ENCODE assay signal across 14 mouse cellular contexts in genomic region chr14:41094114-41094513, GRCm38 (mm10). TPM values are rescaled to one million over a fixed set of nuclear protein-coding genes. Genes with fewer than 3 reads are reported as not detected.
DNase-seq lines count a peak whose midpoint lies in the region; ATAC-seq and TF ChIP-seq lines count a peak whose summit lies in the region.
"Had no signal": no experiment of that assay in that cellular context is flagged by ENCODE, and none has a peak within 500 bp of the region (broad histone marks: within the 10 kb centered on the region; RNA-seq: fewer than 3 reads in every experiment).

No protein-coding gene starts in this region.

- intact Hi-C loops in left cerebral cortex, adult 2 months (cut with DNase I) = no loop called here
- intact Hi-C loops in left cerebral cortex, postnatal 10 days (cut with DNase I) = no loop called here
- intact Hi-C loops in heart, postnatal 36 days (cut with DNase I) = loop anchor here (2.0 kb wide), 1 partner anchor 69 kb away; no protein-coding TSS in a partner anchor

- no peaks in the 10 kb centered on the region for H3K27me3 ChIP-seq in cerebellum, adult 2 months (ENCODE audit: control insufficient read depth, insufficient read depth, low read length)
- no peaks in the 10 kb centered on the region for H3K27me3 ChIP-seq in embryonic facial prominence, embryonic 14.5 days (replicated peaks; ENCODE audit: control insufficient read depth, insufficient read depth, low read length)
- H3K27me3 ChIP-seq: megakaryocyte, embryonic 14.5 days had no signal

- no peak overlapping the region for H3K4me2 ChIP-seq in embryonic facial prominence, embryonic 14.5 days (ENCODE audit: low read depth, low read length)

- no peaks in the 10 kb centered on the region for H3K9me3 ChIP-seq in embryonic facial prominence, embryonic 14.5 days (ENCODE audit: control insufficient read depth, low read length)
- H3K9me3 ChIP-seq: megakaryocyte, embryonic 14.5 days had no signal

- no peaks in the 10 kb centered on the region for H3K36me3 ChIP-seq in embryonic facial prominence, embryonic 14.5 days (ENCODE audit: control insufficient read depth, insufficient read depth, low read length)

- no peak overlapping the region for H3K27ac ChIP-seq in cerebellum, adult 2 months (ENCODE audit: insufficient read depth, low read length)
- H3K27ac ChIP-seq in left cerebral cortex, adult 2 months = no peak overlapping the region
- no peak overlapping the region for H3K27ac ChIP-seq in embryonic facial prominence, embryonic 14.5 days (replicated peaks; ENCODE audit: low read depth, low read length)

- H3K4me1 ChIP-seq in cerebellum, adult 2 months (ENCODE audit: control insufficient read depth, insufficient read depth, low read length) = no peaks in the 10 kb centered on the region
- no peaks in the 10 kb centered on the region for H3K4me1 ChIP-seq in embryonic facial prominence, embryonic 14.5 days (ENCODE audit: control insufficient read depth, insufficient read depth, low read length)
- H3K4me1 ChIP-seq: megakaryocyte, embryonic 14.5 days had no signal

- no peak for TF ChIP-seq POLR2A in cerebellum, adult 2 months (IDR thresholded peaks at IDR 0.05; ENCODE audit: borderline replicate concordance, insufficient read depth, low read length)

- 56% methylated on average over 1 of the region's 1 CpGs for WGBS in cerebellum, adult 2 months
- WGBS in embryonic facial prominence, embryonic 14.5 days = 57% methylated on average over 1 of the region's 1 CpGs

- TF ChIP-seq CTCF in cerebellum, adult 2 months (IDR thresholded peaks at IDR 0.05; ENCODE audit: borderline replicate concordance, insufficient read depth, low read depth, low read length) = peak; percentile 31; the same call in 1 of the 2 replicates
- TF ChIP-seq CTCF in left cerebral cortex, adult 2 months (IDR thresholded peaks at IDR 0.05) = peak; percentile 77

- no peak overlapping the region for H3K4me3 ChIP-seq in cerebellum, adult 2 months (replicated peaks; ENCODE audit: insufficient read depth, low read depth, low read length)
- no peak overlapping the region for H3K4me3 ChIP-seq in left cerebral cortex, adult 2 months
- H3K4me3 ChIP-seq in embryonic facial prominence, embryonic 14.5 days (ENCODE audit: low read depth, low read length) = no peak overlapping the region
- H3K4me3 ChIP-seq: megakaryocyte, embryonic 14.5 days had no signal

- ATAC-seq in embryonic facial prominence, embryonic 14.5 days (ENCODE audit: low read depth) = no peak

- no peak overlapping the region for H3K9ac ChIP-seq in embryonic facial prominence, embryonic 14.5 days (ENCODE audit: low read depth, low read length)

- DNase-seq in cerebellum, adult 2 months = no peak
- no peak for DNase-seq in cerebellum, adult 11-12 months
- DNase-seq in left cerebral cortex, adult 2 months (ENCODE audit: extremely low spot score in 1 of 2, low spot score in 2 of 2) = no peak
- DNase-seq in left cerebral cortex, postnatal 10 days (ENCODE audit: extremely low spot score in 1 of 2, low spot score in 2 of 2) = no peak
- peak; percentile 27 for DNase-seq in ES-CJ7 (ENCODE audit: low read depth, low spot score)
- peak; percentile 17 for DNase-seq in embryonic facial prominence, embryonic 14.5 days (ENCODE audit: low spot score)
- no peak for DNase-seq in spleen, postnatal 4 days (ENCODE audit: low spot score in 2 of 2)
- no peak for DNase-seq in heart, postnatal 36 days
- DNase-seq: kidney, postnatal 10 days; spleen, adult 18-20 months had no signal

RNA-seq across cellular contexts. Expression of gene Mat1a, which starts 10.7 kb away (rescaled TPM):
- polyA plus RNA-seq in cerebellum, adult 2 months (2012; rRNA removed) = not detected in 2 replicates
- total RNA-seq in left cerebral cortex, adult 2 months (2021) = not detected
- total RNA-seq in left cerebral cortex, postnatal 10 days (2021) = not detected
- polyA plus RNA-seq in embryonic facial prominence, embryonic 14.5 days (2014; fragmentation: Nextera tagmentation; extraction: Ambion mirVana) = 0.15 and 0.20 TPM in 2 replicates
- total RNA-seq in heart, postnatal 36 days (2021) = not detected
- total RNA-seq: left cerebral cortex, postnatal 14 days had no signal

RNA-seq across cellular contexts. Expression of gene Dydc1, which starts 21.4 kb away (rescaled TPM):
- not detected in 2 replicates for polyA plus RNA-seq in cerebellum, adult 2 months (2012; rRNA removed)
- not detected for total RNA-seq in left cerebral cortex, adult 2 months (2021)
- total RNA-seq in left cerebral cortex, postnatal 10 days (2021) = not detected
- 0.24 TPM in 1 of 2 replicates, not detected in the other for polyA plus RNA-seq in embryonic facial prominence, embryonic 14.5 days (2014; fragmentation: Nextera tagmentation; extraction: Ambion mirVana)
- not detected for total RNA-seq in heart, postnatal 36 days (2021)
- total RNA-seq: adrenal gland, adult 18-20 months; left cerebral cortex, postnatal 14 days had no signal
- polyA plus RNA-seq: heart, embryonic 16.5 days had no signal

RNA-seq across cellular contexts. Expression of gene Dydc2, which starts 25.1 kb away (rescaled TPM):
- 1.9 and 2.0 TPM in 2 replicates for polyA plus RNA-seq in cerebellum, adult 2 months (2012; rRNA removed)
- 1 to 10 TPM in 1 of 2 experiments, under 1 TPM in 1; 0.75 to 1.2 TPM for total RNA-seq in left cerebral cortex, adult 2 months (2021)
- total RNA-seq in left cerebral cortex, postnatal 10 days (2021) = under 1 TPM; 0.73 to 0.75 TPM
- 0.29 TPM in 1 of 2 replicates, not detected in the other for polyA plus RNA-seq in embryonic facial prominence, embryonic 14.5 days (2014; fragmentation: Nextera tagmentation; extraction: Ambion mirVana)
- total RNA-seq in heart, postnatal 36 days (2021) = not detected
- total RNA-seq: left cerebral cortex, postnatal 14 days had no signal

RNA-seq across cellular contexts. Expression of gene Sftpa1, which starts 37.5 kb away (rescaled TPM):
- polyA plus RNA-seq in cerebellum, adult 2 months (2012; rRNA removed) = not detected in 2 replicates
- not detected for total RNA-seq in left cerebral cortex, adult 2 months (2021)
- not detected for total RNA-seq in left cerebral cortex, postnatal 10 days (2021)
- not detected in 2 replicates for polyA plus RNA-seq in embryonic facial prominence, embryonic 14.5 days (2014; fragmentation: Nextera tagmentation; extraction: Ambion mirVana)
- not detected for total RNA-seq in heart, postnatal 36 days (2021)
- total RNA-seq: left cerebral cortex, postnatal 14 days had no signal

RNA-seq across cellular contexts. Expression of gene Mbl1, which starts 57.1 kb away (rescaled TPM):
- not detected in 2 replicates for polyA plus RNA-seq in cerebellum, adult 2 months (2012; rRNA removed)
- not detected for total RNA-seq in left cerebral cortex, adult 2 months (2021)
- not detected for total RNA-seq in left cerebral cortex, postnatal 10 days (2021)
- not detected in 2 replicates for polyA plus RNA-seq in embryonic facial prominence, embryonic 14.5 days (2014; fragmentation: Nextera tagmentation; extraction: Ambion mirVana)
- total RNA-seq in heart, postnatal 36 days (2021) = not detected
- total RNA-seq: adrenal gland, adult 18-20 months; left cerebral cortex, postnatal 14 days had no signal
- polyA plus RNA-seq: heart, embryonic 16.5 days had no signal

Comparison
In these comparisons a context has a peak if more than half of its experiments do, and no peak if none do; other contexts are left out.
1. DNase-seq: peak in ES-CJ7 (single experiment) and embryonic facial prominence, embryonic 14.5 days (single experiment); none in cerebellum, adult 2 months (0 of 2), cerebellum, adult 11-12 months (single experiment), left cerebral cortex, adult 2 months (0 of 2), left cerebral cortex, postnatal 10 days (0 of 2), spleen, postnatal 4 days (0 of 2) and heart, postnatal 36 days (0 of 2).